Mouse (Mus musculus) liver, adult 2 months (tissue): ENCODE results near the gene Grin1. TPM values are rescaled to one million over a fixed set of nuclear protein-coding genes. Genes with fewer than 3 reads are reported as not detected.
"Not testable (repeated sequence)": the region's sequence is repeated elsewhere in the genome, so short reads cannot be mapped to it uniquely, and the experiment has no call there.

ENCODE experiments used
- DNase-seq: peaks from one replicate; pipeline ENCODE4 v3.0.0-alpha.2; 2011; ENCODE audit warnings: low read depth, low spot score; ENCODE audit errors: extremely low read depth
- H3K27ac ChIP-seq: fragments of 200-500 bp; replicated peaks from 2 replicates; pipeline ENCODE4 v1.5.1; 2012; ENCODE audit warnings: low read depth, mild to moderate bottlenecking, control low read depth, inconsistent platforms, low read length; ENCODE audit not compliant: insufficient read depth
- H3K27me3 ChIP-seq: fragments of 200-500 bp; 2 replicates; pipeline ENCODE4 v1.6.1; 2012; ENCODE audit warnings: mild to moderate bottlenecking, moderate library complexity, low read length, inconsistent platforms; ENCODE audit not compliant: control insufficient read depth, insufficient read depth
- H3K36me3 ChIP-seq: fragments of 200-500 bp; 2 replicates; pipeline ENCODE4 v1.6.1; 2012; ENCODE audit warnings: low read length, inconsistent platforms; ENCODE audit not compliant: control insufficient read depth, insufficient read depth
- H3K4me1 ChIP-seq: fragments of 200-500 bp; 2 replicates; pipeline ENCODE4 v1.6.1; 2011; ENCODE audit warnings: low read length; ENCODE audit not compliant: control insufficient read depth, insufficient read depth
- H3K4me3 ChIP-seq: fragments of 200-500 bp; 2 replicates; pipeline ENCODE4 v1.5.1; 2011; ENCODE audit warnings: low read depth, mild to moderate bottlenecking, control low read depth, low read length, moderate library complexity; ENCODE audit not compliant: insufficient read depth
- H3K79me2 ChIP-seq: fragments of 200-500 bp; 2 replicates; pipeline ENCODE4 v1.6.1; 2012; ENCODE audit warnings: inconsistent platforms, mild to moderate bottlenecking, low read length, moderate library complexity; ENCODE audit not compliant: control insufficient read depth, insufficient read depth
- H3K9ac ChIP-seq: fragments of 200-500 bp; 2 replicates; pipeline ENCODE4 v1.6.1; 2012; ENCODE audit warnings: low read depth, mild to moderate bottlenecking, control low read depth, inconsistent platforms, low read length
- CTCF ChIP-seq: fragments of 200-500 bp; IDR thresholded peaks from 2 replicates; pipeline ENCODE4 v1.5.1; 2011; ENCODE audit warnings: low read depth, low read length, control low read depth
- POLR2A ChIP-seq: fragments of 200-500 bp; IDR thresholded peaks from 2 replicates; pipeline ENCODE4 v1.6.1; 2011; ENCODE audit warnings: low read length, control low read depth; ENCODE audit not compliant: insufficient read depth; ENCODE audit errors: extremely low read depth
- WGBS: fragments of 180-500 bp; shearing (Covaris S2); methylation state at CpG from one replicate; pipeline ENCODE4 v1.1.7; 2018; 5-methylcytosine and 5-hydroxymethylcytosine counted together
- polyA plus RNA-seq: library from polyadenylated mRNA; depleted of rRNA; stranded (reverse); fragments of >200 nt; gene quantifications from 2 replicates; pipeline ENCODE4 v1.2.3, GENCODE M21; 2012
- total RNA-seq: library from RNA; depleted of rRNA; stranded (reverse); fragments of >200 nt; gene quantifications from 2 replicates; pipeline ENCODE4 v1.2.3, GENCODE M21; 2014

Gene Grin1
- total and polyA plus RNA-seq, 2 experiments, result not detected

DNA sequence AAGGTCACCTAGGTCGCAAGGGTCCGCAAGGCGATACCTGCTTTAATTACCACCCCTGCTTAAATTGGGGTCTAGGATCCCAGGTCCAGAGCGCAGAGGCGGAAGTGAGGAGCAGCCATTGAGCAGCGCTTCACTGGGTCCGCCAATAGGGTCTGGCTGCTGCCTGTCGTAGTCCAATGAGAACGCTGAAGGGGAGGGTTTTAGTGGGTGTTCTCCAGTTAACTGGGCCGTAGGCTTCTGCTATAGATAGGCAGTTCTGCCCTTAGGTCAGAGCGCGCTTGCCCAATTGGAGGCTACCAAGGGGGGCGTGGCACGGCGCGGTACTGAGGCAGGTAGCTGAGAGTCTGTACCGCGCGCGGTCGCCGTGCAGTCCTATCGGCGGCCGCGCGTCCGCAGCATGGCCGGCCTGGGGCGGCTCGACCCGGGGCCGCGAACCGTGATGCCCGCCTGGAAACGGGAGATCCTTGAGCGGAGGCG lies 56.7 kb downstream of the Grin1 start, which contains the start of gene Tprn:
Gene Tprn (plus strand): TSS at position 328 of the 477 bp plus-strand sequence.
- no peaks in the 10 kb centered on the region for H3K27me3 ChIP-seq
- TF ChIP-seq POLR2A, result peak; percentile 72; the same call in 1 of the 2 replicates
- TF ChIP-seq CTCF, result no peak
- no peaks in the 10 kb centered on the region for H3K36me3 ChIP-seq
- peaks cover 17% of the 10 kb centered on the region for H3K4me1 ChIP-seq
- peak within 1 kb of the TSS; percentile 79 for H3K4me3 ChIP-seq
- peaks cover 9% of the 10 kb centered on the region; the same call in 1 of the 2 replicates for H3K79me2 ChIP-seq
- H3K9ac ChIP-seq, result peak within 1 kb of the TSS; percentile 78
- peak within 1 kb of the TSS; percentile 49 for H3K27ac ChIP-seq
- DNase-seq, result peak; percentile 97
- WGBS, result under 1% methylated on average over 39 of the region's 39 CpGs

DNA sequence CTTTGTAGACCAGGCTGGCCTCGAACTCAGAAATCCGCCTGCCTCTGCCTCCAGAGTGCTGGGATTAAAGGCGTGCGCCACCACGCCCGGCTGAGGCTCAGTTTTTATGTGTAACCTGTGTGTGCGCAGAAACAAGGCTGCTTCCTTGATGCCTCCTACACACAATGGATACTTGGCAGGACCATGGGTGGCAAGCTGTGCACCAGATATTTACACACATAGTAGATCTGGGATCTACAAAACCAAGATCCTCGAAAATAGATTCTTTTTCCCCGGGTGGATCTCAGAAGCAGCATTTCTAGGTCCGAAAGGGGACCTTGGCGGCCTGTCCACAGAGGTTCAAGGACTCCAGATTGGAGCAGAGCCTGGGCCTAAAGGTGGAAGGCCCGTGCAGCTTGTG lies 57.1 kb downstream of the Grin1 start:
- H3K9ac ChIP-seq, result peak overlapping the region; percentile 63
- H3K27me3 ChIP-seq, result no peaks in the 10 kb centered on the region
- peak overlapping the region; percentile 49 for H3K27ac ChIP-seq
- DNase-seq, result no peak
- peaks cover 9% of the 10 kb centered on the region; the same call in 1 of the 2 replicates for H3K79me2 ChIP-seq
- H3K4me3 ChIP-seq, result peak overlapping the region; percentile 53
- 37% methylated on average over 12 of the region's 12 CpGs for WGBS
- H3K4me1 ChIP-seq, result peaks cover 15% of the 10 kb centered on the region
- H3K36me3 ChIP-seq, result no peaks in the 10 kb centered on the region
- TF ChIP-seq POLR2A, result no peak
- no peak for TF ChIP-seq CTCF

DNA sequence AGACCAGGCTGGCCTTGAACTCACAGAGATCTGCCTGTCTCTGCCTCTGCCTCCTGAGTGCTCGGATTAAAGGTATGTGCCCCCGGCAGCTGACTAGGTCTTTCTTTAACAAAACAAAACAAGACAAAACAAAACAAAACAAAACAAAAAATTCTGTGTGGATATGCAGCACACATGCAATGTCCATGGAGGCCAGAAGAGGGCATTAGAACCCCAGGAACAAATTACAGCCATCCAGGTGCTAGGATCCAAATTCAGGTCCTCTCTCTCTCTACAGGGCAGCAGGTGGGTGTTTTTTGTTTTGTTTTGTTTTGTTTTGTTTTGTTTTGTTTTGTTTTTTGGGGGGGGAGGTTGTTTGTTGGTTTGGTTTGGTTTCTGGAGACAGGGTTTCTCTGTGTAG lies 60.1 kb downstream of the Grin1 start:
- H3K27me3 ChIP-seq, result no peaks in the 10 kb centered on the region
- H3K36me3 ChIP-seq, result no peaks in the 10 kb centered on the region
- 76% methylated on average over 2 of the region's 2 CpGs for WGBS
- H3K4me3 ChIP-seq, result no peak overlapping the region
- no peak overlapping the region for H3K27ac ChIP-seq
- H3K4me1 ChIP-seq, result peaks cover 14% of the 10 kb centered on the region
- no peak for DNase-seq
- no peak for TF ChIP-seq POLR2A
- peak; percentile 39 for TF ChIP-seq CTCF
- peaks cover 11% of the 10 kb centered on the region; the same call in 1 of the 2 replicates for H3K79me2 ChIP-seq
- H3K9ac ChIP-seq, result no peak overlapping the region

DNA sequence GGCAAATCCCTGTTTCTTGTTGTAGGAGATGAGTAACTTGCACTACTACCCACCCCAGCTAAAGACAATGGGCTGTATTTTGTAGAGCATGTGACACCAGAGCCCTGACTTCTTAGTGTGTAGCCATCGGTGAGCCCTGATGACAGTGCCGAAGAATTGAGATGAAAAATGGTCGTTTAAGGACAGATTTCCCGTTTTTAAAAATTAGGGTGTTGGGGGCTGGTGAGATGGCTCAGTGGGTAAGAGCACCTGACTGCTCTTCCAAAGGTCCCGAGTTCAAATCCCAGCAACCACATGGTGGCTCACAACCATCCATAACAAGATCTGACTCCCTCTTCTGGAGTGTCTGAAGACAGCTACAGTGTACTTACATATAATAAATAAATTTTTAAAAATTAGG lies 61.7 kb downstream of the Grin1 start:
- H3K4me3 ChIP-seq, DNase-seq, H3K4me1 ChIP-seq, H3K9ac ChIP-seq, H3K79me2 ChIP-seq, H3K36me3 ChIP-seq, H3K27ac ChIP-seq, H3K27me3 ChIP-seq: not testable (repeated sequence)
- WGBS, result 83% methylated on average over 5 of the region's 5 CpGs

DNA sequence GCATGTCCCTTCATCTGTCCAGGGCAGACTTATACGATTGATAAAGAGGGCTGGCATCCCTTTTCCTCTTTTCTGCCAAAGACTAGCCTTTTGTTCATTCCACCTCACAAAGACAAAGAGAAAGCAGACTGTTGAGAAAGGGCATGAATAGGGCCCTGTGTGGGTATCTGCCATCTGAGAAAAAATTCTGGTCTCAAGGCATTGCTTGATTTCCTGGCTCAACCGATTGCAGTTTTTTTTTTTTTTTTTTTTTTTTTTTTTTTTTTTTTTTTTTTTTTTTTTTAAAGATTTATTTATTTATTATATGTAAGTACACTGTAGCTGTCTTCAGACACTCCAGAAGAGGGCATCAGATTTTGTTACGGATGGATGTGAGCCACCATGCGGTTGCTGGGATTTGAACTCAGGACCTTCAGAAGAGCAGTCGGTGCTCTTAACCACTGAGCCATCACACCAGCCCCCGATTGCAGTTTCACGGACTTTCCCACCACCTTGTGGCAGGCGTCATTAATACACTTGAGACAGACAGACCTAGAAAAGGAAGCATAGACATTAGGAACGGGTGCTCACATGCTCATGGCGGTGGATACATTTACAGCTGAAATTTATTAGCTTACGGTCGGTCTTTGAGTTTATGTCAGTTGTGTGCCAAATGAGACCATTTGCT lies 62.4 kb downstream of the Grin1 start:
- H3K27me3 ChIP-seq, H3K79me2 ChIP-seq, H3K27ac ChIP-seq, DNase-seq, H3K4me1 ChIP-seq, H3K36me3 ChIP-seq: not testable (repeated sequence)
- Histone ChIP-seq H3K9ac (peak overlapping the region; percentile 28; the same call in 1 of the 2 replicates), H3K4me3 (0 out of 2 replicates have a peak overlapping the region, but pooled peaks have one; percentile 78)
- WGBS, result 59% methylated on average over 12 of the region's 12 CpGs

DNA sequence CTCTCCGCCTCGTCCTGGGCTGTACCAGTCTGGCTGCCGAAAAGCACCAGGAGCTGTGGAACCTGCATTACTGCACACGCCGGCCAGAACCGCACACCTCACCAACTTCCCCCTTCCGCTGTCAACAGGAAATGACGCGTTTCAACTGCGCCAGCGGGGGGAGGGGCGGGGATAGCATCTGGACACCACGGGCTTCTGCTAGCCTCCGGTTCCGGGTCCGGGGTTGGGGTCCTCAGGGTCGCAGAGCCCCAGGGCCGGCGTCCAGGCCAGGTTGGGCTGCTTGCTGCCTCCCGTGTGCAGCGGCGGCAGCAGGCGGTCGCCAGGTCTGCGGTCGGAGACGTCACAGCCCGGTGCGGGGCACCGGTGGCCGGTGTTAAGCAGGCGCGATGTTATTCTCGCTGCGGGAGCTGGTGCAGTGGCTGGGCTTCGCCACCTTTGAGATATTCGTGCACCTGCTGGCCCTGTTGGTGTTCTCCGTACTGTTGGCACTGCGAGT lies 63.7 kb downstream of the Grin1 start, which contains the start of gene Tmem203:
Gene Tmem203 (plus strand): TSS at position 156 of the 496 bp plus-strand sequence.
- Histone ChIP-seq H3K27ac (peak within 1 kb of the TSS; percentile 51), H3K36me3 (peaks cover 3% of the 10 kb centered on the region; the same call in 1 of the 2 replicates), H3K9ac (peak within 1 kb of the TSS; percentile 83), H3K4me1 (peaks cover 9% of the 10 kb centered on the region), H3K27me3 (no peaks in the 10 kb centered on the region), H3K79me2 (peaks cover 2% of the 10 kb centered on the region; the same call in 1 of the 2 replicates), H3K4me3 (peak within 1 kb of the TSS; percentile 78)
- peak; percentile 68 for DNase-seq
- TF ChIP-seq CTCF (no peak), POLR2A (peak; percentile 73; the same call in 1 of the 2 replicates)
- under 1% methylated on average over 39 of the region's 39 CpGs for WGBS
